Mouse (Mus musculus): Measurements from ENCODE around the gene Pex11g. TPM values are rescaled to one million over a fixed set of nuclear protein-coding genes. Genes with fewer than 3 reads are reported as not detected.

Gene Pex11g
- polyA plus RNA-seq, 1 experiment from 2014 or later = 9.7 TPM

DNA sequence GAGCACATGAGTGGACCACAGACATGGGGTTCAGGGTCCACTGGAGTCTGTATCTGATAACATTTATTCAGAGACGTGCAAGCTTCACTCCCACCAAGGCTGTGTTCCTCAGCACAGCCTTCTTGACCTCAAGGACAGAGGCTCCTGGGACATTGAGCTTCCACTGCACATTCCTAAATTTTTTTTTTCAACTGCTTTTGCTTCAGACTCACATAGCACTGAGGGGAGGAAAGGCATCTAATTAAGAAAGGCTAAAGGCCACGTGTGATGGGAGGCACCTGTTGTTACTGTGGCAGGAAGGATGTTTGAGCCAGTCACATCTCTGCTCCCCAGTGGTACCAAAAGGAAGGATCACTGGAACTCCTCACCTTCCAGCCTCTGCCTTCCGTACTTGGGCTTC lies 36.4 kb downstream of the Pex11g start:
- H3K36me3 ChIP-seq = peaks cover 71% of the 10 kb centered on the region
- no peak for ATAC-seq (ENCODE audit: insufficient number of reproducible peaks, low FRiP score, low TSS enrichment, low read depth)
- WGBS = 77% methylated on average over 3 of the region's 3 CpGs

DNA sequence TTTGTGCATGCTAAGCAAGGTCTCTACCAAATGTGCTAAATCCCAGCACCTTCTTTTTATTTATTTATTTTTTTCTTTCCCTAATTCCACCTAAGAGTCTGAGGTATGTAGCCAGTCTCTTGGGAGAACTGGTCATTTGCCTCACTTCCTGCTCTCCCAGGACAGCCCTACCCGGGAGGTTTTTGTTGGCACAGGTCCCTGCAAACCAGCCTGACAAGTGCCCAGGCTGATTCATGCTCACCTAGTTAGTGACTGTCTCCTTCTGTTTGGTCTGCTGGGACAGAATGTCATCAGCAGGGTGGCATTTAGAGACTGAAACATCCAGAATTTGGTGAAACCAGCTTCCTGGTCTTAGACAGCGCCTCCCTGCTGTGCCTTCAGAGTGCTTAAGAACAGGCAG lies 37.5 kb downstream of the Pex11g start:
- Histone ChIP-seq H3K36me3 (peaks cover 61% of the 10 kb centered on the region), H3K4me1 (no peaks in the 10 kb centered on the region), H3K4me2 (replicated peaks) (no peak overlapping the region), H3K9me3 (replicated peaks) (no peaks in the 10 kb centered on the region), H3K27me3 (no peaks in the 10 kb centered on the region), H3K9ac (no peak overlapping the region), H3K4me3 (replicated peaks) (no peak overlapping the region), H3K27ac (replicated peaks) (0 out of 2 replicates have a peak overlapping the region, but pooled peaks have one; percentile 34)
- ATAC-seq (ENCODE audit: insufficient number of reproducible peaks, low FRiP score, low TSS enrichment, low read depth) = no peak
- WGBS = 67% methylated on average over 2 of the region's 2 CpGs

More for the DNA sequence above, 36.4 kb downstream of the Pex11g start:
- H3K27me3 ChIP-seq = no peaks in the 10 kb centered on the region
- H3K27ac ChIP-seq (replicated peaks) = no peak overlapping the region
- H3K4me2 ChIP-seq (replicated peaks) = no peak overlapping the region
- no peak overlapping the region for H3K4me3 ChIP-seq (replicated peaks)
- no peak overlapping the region for H3K9ac ChIP-seq
- no peaks in the 10 kb centered on the region for H3K4me1 ChIP-seq
- H3K9me3 ChIP-seq (replicated peaks) = no peaks in the 10 kb centered on the region

DNA sequence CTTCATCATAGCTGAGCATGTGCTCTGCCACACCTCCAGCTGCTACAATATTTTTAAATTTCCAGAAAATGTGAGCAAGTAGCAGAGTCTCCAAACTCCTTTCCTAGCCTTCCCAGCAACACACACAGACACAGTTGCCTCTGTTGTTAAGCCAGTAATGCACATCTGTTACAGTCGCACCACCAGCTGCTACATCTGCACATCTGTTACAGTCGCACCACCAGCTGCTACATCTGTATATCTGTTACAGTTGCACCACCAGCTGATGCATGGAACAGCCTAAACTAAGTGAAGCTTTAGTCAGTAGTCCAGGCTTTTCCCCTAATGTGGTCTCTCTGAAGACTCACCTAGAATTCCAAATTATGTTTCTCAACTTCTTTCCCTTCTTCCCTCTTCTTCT lies 39.1 kb downstream of the Pex11g start:
- WGBS = 72% methylated on average over 2 of the region's 2 CpGs
- H3K4me1 ChIP-seq = no peaks in the 10 kb centered on the region
- no peak overlapping the region for H3K9ac ChIP-seq
- no peaks in the 10 kb centered on the region for H3K9me3 ChIP-seq (replicated peaks)
- H3K4me3 ChIP-seq (replicated peaks) = no peak overlapping the region
- peaks cover 48% of the 10 kb centered on the region for H3K36me3 ChIP-seq
- H3K27ac ChIP-seq (replicated peaks) = no peak overlapping the region
- no peaks in the 10 kb centered on the region for H3K27me3 ChIP-seq
- no peak; the same call in 1 of the 2 replicates for ATAC-seq (ENCODE audit: insufficient number of reproducible peaks, low FRiP score, low TSS enrichment, low read depth)
- H3K4me2 ChIP-seq (replicated peaks) = no peak overlapping the region

DNA sequence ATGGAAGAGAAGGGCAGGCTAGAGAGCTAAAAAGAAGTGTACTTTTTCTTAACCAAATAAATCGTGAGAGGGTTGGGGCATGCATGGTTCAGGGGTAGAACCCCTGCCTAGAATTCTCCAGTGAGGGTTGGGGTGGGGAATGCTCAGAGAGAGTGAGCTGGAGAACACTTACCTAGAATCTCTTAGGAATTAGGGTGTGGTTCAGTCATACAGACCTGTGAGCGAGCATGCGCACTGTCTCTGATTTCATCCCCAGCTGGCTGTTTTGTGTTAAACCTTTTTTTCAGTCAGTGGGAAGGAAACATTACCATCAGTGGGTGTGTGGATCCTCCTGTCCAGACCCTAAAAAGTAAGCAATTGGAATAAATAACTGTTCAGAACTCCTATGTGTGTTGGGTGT lies 41.3 kb downstream of the Pex11g start:
- H3K4me3 ChIP-seq (replicated peaks) = no peak overlapping the region
- 70% methylated on average over 3 of the region's 3 CpGs for WGBS
- peaks cover 26% of the 10 kb centered on the region; the same call in 1 of the 2 replicates for H3K36me3 ChIP-seq
- H3K9me3 ChIP-seq (replicated peaks) = no peaks in the 10 kb centered on the region
- H3K27ac ChIP-seq (replicated peaks) = no peak overlapping the region
- H3K4me2 ChIP-seq (replicated peaks) = no peak overlapping the region
- no peak overlapping the region for H3K9ac ChIP-seq
- ATAC-seq (ENCODE audit: insufficient number of reproducible peaks, low FRiP score, low TSS enrichment, low read depth) = no peak
- H3K4me1 ChIP-seq = no peaks in the 10 kb centered on the region
- no peaks in the 10 kb centered on the region for H3K27me3 ChIP-seq

DNA sequence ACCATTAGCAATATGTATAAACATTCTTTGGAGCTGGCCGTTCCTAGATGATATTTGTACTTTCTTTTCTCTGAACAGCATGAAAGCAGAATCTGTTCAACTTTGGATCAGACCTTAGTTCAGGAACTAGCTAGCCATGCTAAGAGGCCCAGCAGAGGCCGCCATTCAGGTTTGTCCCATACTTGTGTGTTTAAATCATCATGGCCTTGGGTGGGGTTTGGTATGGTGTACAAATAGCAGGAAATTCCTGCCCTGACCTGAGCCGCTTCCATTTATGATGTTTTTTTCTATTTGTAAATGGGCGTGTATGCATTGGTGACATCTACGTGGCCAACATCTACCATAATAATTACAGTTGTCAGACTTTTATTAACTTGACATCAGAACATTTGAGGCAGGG lies 42.3 kb downstream of the Pex11g start:
- H3K9me3 ChIP-seq (replicated peaks) = no peaks in the 10 kb centered on the region
- no peaks in the 10 kb centered on the region for H3K4me1 ChIP-seq
- no peak overlapping the region for H3K4me2 ChIP-seq (replicated peaks)
- no peak for ATAC-seq (ENCODE audit: insufficient number of reproducible peaks, low FRiP score, low TSS enrichment, low read depth)
- WGBS = 79% methylated on average over 5 of the region's 5 CpGs
- no peaks in the 10 kb centered on the region for H3K27me3 ChIP-seq
- no peak overlapping the region for H3K9ac ChIP-seq
- H3K4me3 ChIP-seq (replicated peaks) = no peak overlapping the region
- no peak overlapping the region for H3K27ac ChIP-seq (replicated peaks)
- peaks cover 17% of the 10 kb centered on the region; the same call in 1 of the 2 replicates for H3K36me3 ChIP-seq

DNA sequence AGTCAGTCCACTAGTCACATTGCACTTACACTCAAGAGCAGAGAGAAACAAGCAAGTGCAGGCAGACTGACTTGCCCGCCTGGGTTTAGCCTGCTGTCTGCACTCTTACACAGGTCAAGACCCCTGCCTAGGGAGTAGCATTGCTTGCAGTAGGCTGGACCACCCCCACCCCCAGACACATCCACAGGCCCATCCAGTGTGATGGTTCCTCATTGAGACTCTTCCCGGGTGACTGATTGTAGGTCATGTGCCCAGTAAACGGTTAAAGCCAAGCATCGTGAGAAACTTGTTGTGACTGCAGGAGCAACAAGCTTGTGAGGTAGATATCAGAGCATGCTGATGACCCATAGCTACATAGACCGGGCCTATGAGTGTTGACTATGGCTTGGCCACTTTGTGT lies 46.0 kb downstream of the Pex11g start:
- WGBS = 91% methylated on average over 5 of the region's 5 CpGs

DNA sequence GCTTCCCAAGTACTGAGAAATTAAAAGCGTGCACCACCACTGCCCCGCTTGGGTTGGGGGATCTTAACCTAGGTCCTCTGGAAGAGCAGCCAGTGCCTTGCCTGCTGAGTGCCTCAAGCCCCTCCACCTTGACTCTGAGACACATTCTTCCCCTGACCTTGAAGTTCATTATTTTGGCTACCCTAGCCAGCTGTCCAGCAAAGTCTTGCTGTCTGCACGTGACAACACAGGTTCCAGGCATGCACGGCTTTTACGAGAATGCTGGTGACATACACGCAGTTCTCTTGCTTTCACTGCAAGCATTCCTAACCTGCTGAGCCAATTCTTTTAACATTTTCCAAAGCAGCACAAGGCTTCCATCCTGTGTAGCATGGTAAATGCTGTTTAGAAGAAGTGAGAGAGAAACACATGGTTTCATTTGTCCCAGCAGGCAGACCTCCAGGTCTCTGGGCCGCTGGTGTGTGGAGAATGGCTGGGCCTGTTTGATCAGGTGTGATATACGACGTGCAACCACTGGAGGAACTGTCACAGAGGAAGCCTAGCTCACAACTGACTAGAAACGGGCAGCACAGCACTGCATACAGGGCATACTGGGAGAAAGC lies 47.3 kb downstream of the Pex11g start:
- H3K27ac ChIP-seq (replicated peaks) = peak overlapping the region; percentile 28; the same call in 1 of the 2 replicates
- H3K9ac ChIP-seq = no peak overlapping the region
- 63% methylated on average over 10 of the region's 10 CpGs for WGBS
- no peaks in the 10 kb centered on the region for H3K36me3 ChIP-seq
- no peaks in the 10 kb centered on the region for H3K9me3 ChIP-seq (replicated peaks)
- no peaks in the 10 kb centered on the region for H3K27me3 ChIP-seq
- no peak overlapping the region for H3K4me3 ChIP-seq (replicated peaks)
- H3K4me2 ChIP-seq (replicated peaks) = no peak overlapping the region
- ATAC-seq (ENCODE audit: insufficient number of reproducible peaks, low FRiP score, low TSS enrichment, low read depth) = no peak
- H3K4me1 ChIP-seq = peaks cover 17% of the 10 kb centered on the region

More for the DNA sequence above, 46.0 kb downstream of the Pex11g start:
- Histone ChIP-seq H3K27ac (replicated peaks) (no peak overlapping the region), H3K4me1 (peaks cover 17% of the 10 kb centered on the region), H3K4me2 (replicated peaks) (no peak overlapping the region), H3K9ac (no peak overlapping the region), H3K27me3 (no peaks in the 10 kb centered on the region), H3K36me3 (no peaks in the 10 kb centered on the region), H3K4me3 (replicated peaks) (no peak overlapping the region), H3K9me3 (replicated peaks) (no peaks in the 10 kb centered on the region)
- ATAC-seq (ENCODE audit: insufficient number of reproducible peaks, low FRiP score, low TSS enrichment, low read depth) = no peak

DNA sequence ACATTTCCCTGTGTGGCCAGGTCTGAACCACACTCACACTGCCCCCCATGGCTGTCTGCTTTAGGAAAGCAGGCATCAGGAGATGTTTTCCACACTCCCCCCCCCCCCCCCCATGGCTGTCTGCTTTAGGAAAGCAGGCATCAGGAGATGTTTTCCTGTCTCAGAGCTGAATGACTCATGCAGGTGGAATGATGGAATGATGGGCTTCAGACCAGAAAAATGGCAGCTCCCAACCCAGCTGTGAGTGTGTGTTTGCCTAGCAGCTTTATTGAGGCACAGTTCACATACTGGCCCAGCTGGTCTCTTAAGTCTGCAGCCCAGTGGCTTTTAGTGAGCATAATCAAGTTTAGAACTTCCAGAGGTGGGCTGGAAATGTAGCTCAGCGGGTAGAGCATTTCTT lies 49.4 kb downstream of the Pex11g start:
- Histone ChIP-seq H3K27me3 (no peaks in the 10 kb centered on the region), H3K9me3 (replicated peaks) (no peaks in the 10 kb centered on the region), H3K36me3 (no peaks in the 10 kb centered on the region), H3K4me1 (peaks cover 17% of the 10 kb centered on the region), H3K27ac (replicated peaks) (peak overlapping the region; percentile 39; the same call in 1 of the 2 replicates), H3K4me3 (replicated peaks) (no peak overlapping the region), H3K9ac (no peak overlapping the region), H3K4me2 (replicated peaks) (no peak overlapping the region)
- WGBS = 76% methylated on average over 1 of the region's 1 CpGs
- no peak for ATAC-seq (ENCODE audit: insufficient number of reproducible peaks, low FRiP score, low TSS enrichment, low read depth)

DNA sequence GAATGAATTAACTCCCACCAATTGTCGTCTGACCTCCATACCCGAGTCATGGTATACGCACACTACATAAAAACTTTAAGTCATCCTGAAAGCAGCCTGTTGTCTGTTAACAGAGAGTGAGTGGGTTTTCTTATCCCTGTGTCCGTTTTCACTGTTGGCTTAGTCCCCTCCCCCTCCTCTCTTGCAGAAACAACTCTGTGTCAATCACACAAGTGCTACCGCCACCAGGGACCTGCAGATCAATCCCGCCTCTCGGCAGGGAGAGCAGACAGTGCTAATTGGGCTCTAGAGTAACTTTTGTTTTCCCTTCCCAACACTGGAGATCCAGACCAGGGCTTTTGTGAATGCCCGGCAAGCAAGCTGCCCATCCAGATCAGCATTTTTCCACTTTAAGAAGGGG lies 50.0 kb downstream of the Pex11g start:
- H3K4me1 ChIP-seq = peaks cover 17% of the 10 kb centered on the region
- WGBS = 18% methylated on average over 8 of the region's 8 CpGs
- no peak overlapping the region for H3K9ac ChIP-seq
- no peaks in the 10 kb centered on the region for H3K9me3 ChIP-seq (replicated peaks)
- H3K36me3 ChIP-seq = no peaks in the 10 kb centered on the region
- 0 out of 2 replicates have a peak, but pooled peaks have one; percentile 16 for ATAC-seq (ENCODE audit: insufficient number of reproducible peaks, low FRiP score, low TSS enrichment, low read depth)
- H3K4me2 ChIP-seq (replicated peaks) = no peak overlapping the region
- H3K4me3 ChIP-seq (replicated peaks) = no peak overlapping the region
- no peaks in the 10 kb centered on the region for H3K27me3 ChIP-seq
- H3K27ac ChIP-seq (replicated peaks) = peak overlapping the region; percentile 39

DNA sequence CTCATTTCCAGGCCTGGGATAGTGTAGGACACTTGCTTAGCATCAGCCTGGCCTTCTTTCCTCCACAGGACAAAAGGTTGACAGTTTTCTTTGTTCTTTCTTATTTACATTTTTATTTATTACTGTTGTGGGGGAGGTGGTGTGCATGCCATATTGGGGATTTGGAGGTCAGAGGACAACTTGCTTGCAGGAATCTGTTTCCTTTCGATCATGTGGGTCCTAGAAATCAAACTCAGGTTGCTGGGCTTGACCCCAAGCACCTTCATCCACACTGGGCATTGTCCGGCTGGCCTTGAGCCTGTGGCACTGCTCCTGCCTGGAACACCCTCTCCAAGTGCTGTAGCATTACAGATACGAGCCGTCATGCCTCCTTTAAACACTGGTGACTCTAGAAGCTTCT lies 50.6 kb downstream of the Pex11g start:
- H3K27me3 ChIP-seq = no peaks in the 10 kb centered on the region
- ATAC-seq (ENCODE audit: insufficient number of reproducible peaks, low FRiP score, low TSS enrichment, low read depth) = no peak
- H3K9me3 ChIP-seq (replicated peaks) = no peaks in the 10 kb centered on the region
- no peak overlapping the region for H3K27ac ChIP-seq (replicated peaks)
- H3K4me2 ChIP-seq (replicated peaks) = no peak overlapping the region
- H3K36me3 ChIP-seq = no peaks in the 10 kb centered on the region
- H3K4me1 ChIP-seq = peaks cover 17% of the 10 kb centered on the region
- no peak overlapping the region for H3K4me3 ChIP-seq (replicated peaks)
- WGBS = 54% methylated on average over 4 of the region's 4 CpGs
- H3K9ac ChIP-seq = no peak overlapping the region

DNA sequence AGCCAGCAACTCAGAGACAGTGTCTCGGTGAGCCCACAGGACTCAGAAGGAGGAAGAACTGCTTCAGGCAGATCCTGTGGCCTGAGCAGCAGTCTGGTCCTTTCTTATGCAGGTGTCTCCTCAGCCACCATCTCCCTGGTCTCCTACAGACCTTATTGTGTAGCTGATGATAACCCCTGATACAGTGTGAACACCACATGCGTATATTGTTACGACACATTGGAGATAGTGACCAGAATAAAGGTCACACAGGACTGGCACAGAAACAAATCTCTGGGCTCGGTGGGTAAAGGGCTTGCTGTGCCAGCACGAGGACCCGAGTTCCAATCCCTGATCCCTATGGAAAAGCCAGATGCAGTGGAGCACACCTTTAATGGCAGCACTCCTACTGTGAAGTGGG lies 51.8 kb downstream of the Pex11g start:
- 88% methylated on average over 6 of the region's 6 CpGs for WGBS
- ATAC-seq (ENCODE audit: insufficient number of reproducible peaks, low FRiP score, low TSS enrichment, low read depth) = no peak

DNA sequence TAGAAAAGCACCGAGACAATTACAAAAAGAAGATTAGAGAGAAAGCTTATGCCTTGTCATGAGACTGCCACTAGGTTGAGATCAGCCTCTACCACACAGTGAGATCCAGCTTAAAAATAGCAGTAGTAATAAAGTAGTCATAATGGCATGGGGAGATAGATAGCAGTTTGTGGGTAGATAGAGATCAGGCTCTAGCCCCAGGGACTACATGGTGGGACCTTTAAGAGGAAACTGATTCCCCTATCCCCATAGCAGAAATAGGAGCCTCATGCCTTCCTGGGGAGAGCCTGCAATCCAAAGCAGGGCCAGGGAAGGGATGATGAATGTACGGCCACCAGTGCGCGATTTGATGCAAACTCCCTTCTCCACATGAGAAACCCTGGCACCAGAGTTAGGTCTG lies 52.2 kb downstream of the Pex11g start:
- Histone ChIP-seq H3K27me3 (no peaks in the 10 kb centered on the region), H3K27ac (replicated peaks) (no peak overlapping the region), H3K9me3 (replicated peaks) (no peaks in the 10 kb centered on the region), H3K4me3 (replicated peaks) (no peak overlapping the region), H3K36me3 (no peaks in the 10 kb centered on the region), H3K4me1 (peaks cover 17% of the 10 kb centered on the region), H3K4me2 (replicated peaks) (no peak overlapping the region), H3K9ac (no peak overlapping the region)
- no peak for ATAC-seq (ENCODE audit: insufficient number of reproducible peaks, low FRiP score, low TSS enrichment, low read depth)
- WGBS = 63% methylated on average over 4 of the region's 4 CpGs

More for the DNA sequence above, 51.8 kb downstream of the Pex11g start:
- peaks cover 17% of the 10 kb centered on the region for H3K4me1 ChIP-seq
- no peaks in the 10 kb centered on the region for H3K27me3 ChIP-seq
- no peaks in the 10 kb centered on the region for H3K9me3 ChIP-seq (replicated peaks)
- H3K27ac ChIP-seq (replicated peaks) = no peak overlapping the region
- H3K9ac ChIP-seq = no peak overlapping the region
- no peak overlapping the region for H3K4me2 ChIP-seq (replicated peaks)
- H3K4me3 ChIP-seq (replicated peaks) = no peak overlapping the region
- no peaks in the 10 kb centered on the region for H3K36me3 ChIP-seq

Measured in embryonic facial prominence, embryonic 15.5 days (tissue).